Mouse (Mus musculus) kidney, embryonic 14.5 days (tissue): ENCODE data around the gene Ctrc. TPM values are rescaled to one million over a fixed set of nuclear protein-coding genes. Genes with fewer than 3 reads are reported as not detected.

ENCODE experiments used
- ATAC-seq: fragments of 200-750 bp; cut with Nextera tagmentation; 2 replicates; pipeline ENCODE4 v1.8.0; 2017; ENCODE audit warnings: moderate number of reproducible peaks, mild to moderate bottlenecking, moderate TSS enrichment, moderate library complexity; ENCODE audit not compliant: low FRiP score, low TSS enrichment
- H3K27ac ChIP-seq: fragments of 300-500 bp; sonication (generic); 2 replicates; pipeline ENCODE4 v1.5.1; 2014; ENCODE audit warnings: low read depth, mild to moderate bottlenecking, low read length, moderate library complexity, mixed read lengths
- H3K27me3 ChIP-seq: fragments of 300-500 bp; sonication (generic); 2 replicates; pipeline ENCODE4 v1.6.1; 2014; ENCODE audit warnings: mild to moderate bottlenecking, low read length; ENCODE audit not compliant: control insufficient read depth, insufficient read depth
- H3K36me3 ChIP-seq: fragments of 300-500 bp; sonication (generic); 2 replicates; pipeline ENCODE4 v1.6.1; 2014; ENCODE audit warnings: low read length, mixed read lengths; ENCODE audit not compliant: control insufficient read depth, insufficient read depth
- H3K4me1 ChIP-seq: fragments of 300-500 bp; sonication (generic); 2 replicates; pipeline ENCODE4 v1.6.1; 2014; ENCODE audit warnings: low read length, mixed read lengths; ENCODE audit not compliant: control insufficient read depth, insufficient read depth
- H3K4me2 ChIP-seq: fragments of 300-500 bp; sonication (generic); replicated peaks from 2 replicates; pipeline ENCODE4 v1.6.1; 2014; ENCODE audit warnings: low read depth, mild to moderate bottlenecking, low read length
- H3K4me3 ChIP-seq: fragments of 300-500 bp; sonication (generic); 2 replicates; pipeline ENCODE4 v1.5.1; 2014; ENCODE audit warnings: mild to moderate bottlenecking, low read length
- H3K9ac ChIP-seq: fragments of 300-500 bp; sonication (generic); 2 replicates; pipeline ENCODE4 v1.6.1; 2014; ENCODE audit warnings: low read depth, mild to moderate bottlenecking, low read length, moderate library complexity
- H3K9me3 ChIP-seq: fragments of 300-500 bp; sonication (generic); 2 replicates; pipeline ENCODE4 v1.6.1; 2016; ENCODE audit warnings: low read length; ENCODE audit not compliant: control insufficient read depth
- WGBS: fragments of 180-500 bp; shearing (Covaris S2); extraction: QIAGEN DNeasy Blood & Tissue Kit; methylation state at CpG from one replicate; pipeline ENCODE4 v1.1.7; 2014; 5-methylcytosine and 5-hydroxymethylcytosine counted together
- polyA plus RNA-seq: library from polyadenylated mRNA; unstranded; fragments of >200 nt; fragmentation: Nextera tagmentation; extraction: Ambion mirVana; gene quantifications from 2 replicates; pipeline ENCODE4 v1.2.1, GENCODE M21; 2014

The Ctrc gene
- polyA plus RNA-seq = not detected in 2 replicates

- no peak within 1 kb of the TSS for H3K4me2 ChIP-seq
- no peak within 1 kb of the TSS for H3K27ac ChIP-seq
- 75% methylated on average over 6 of the region's 6 CpGs for WGBS
- no peak within 1 kb of the TSS for H3K9ac ChIP-seq
- H3K4me1 ChIP-seq = no peaks in the 10 kb centered on the region
- H3K9me3 ChIP-seq = no peaks in the 10 kb centered on the region
- no peaks in the 10 kb centered on the region for H3K27me3 ChIP-seq
- H3K4me3 ChIP-seq = no peak within 1 kb of the TSS
- no peaks in the 10 kb centered on the region for H3K36me3 ChIP-seq
- no peak for ATAC-seq
Measured at GRCm38 (mm10) chr4:141845999-141846398, at the start of gene Ctrc. TSS of gene Ctrc (minus strand) at chr4:141846359.

- Histone ChIP-seq H3K27me3 (no peaks in the 10 kb centered on the region), H3K9me3 (no peaks in the 10 kb centered on the region), H3K4me3 (no peak overlapping the region), H3K36me3 (no peaks in the 10 kb centered on the region), H3K9ac (no peak overlapping the region), H3K27ac (no peak overlapping the region), H3K4me1 (no peaks in the 10 kb centered on the region), H3K4me2 (no peak overlapping the region)
- no peak for ATAC-seq
- WGBS = 29% methylated on average over 12 of the region's 12 CpGs
Measured at GRCm38 (mm10) chr4:141895772-141896171, 49.6 kb upstream of the Ctrc start.

GRCm38 (mm10) chr4:141893157-141893784 lies 47.1 kb upstream of the Ctrc start:
- Histone ChIP-seq H3K9ac (no peak overlapping the region), H3K36me3 (no peaks in the 10 kb centered on the region), H3K4me3 (no peak overlapping the region), H3K27ac (no peak overlapping the region), H3K27me3 (no peaks in the 10 kb centered on the region), H3K4me2 (no peak overlapping the region), H3K4me1 (no peaks in the 10 kb centered on the region), H3K9me3 (no peaks in the 10 kb centered on the region)
- ATAC-seq = no peak
- WGBS = 88% methylated on average over 8 of the region's 8 CpGs

- H3K36me3 ChIP-seq = no peaks in the 10 kb centered on the region
- no peak overlapping the region for H3K9ac ChIP-seq
- H3K27ac ChIP-seq = no peak overlapping the region
- H3K9me3 ChIP-seq = no peaks in the 10 kb centered on the region
- 24% methylated on average over 6 of the region's 6 CpGs for WGBS
- peaks cover 6% of the 10 kb centered on the region; the same call in 1 of the 2 replicates for H3K4me1 ChIP-seq
- no peak overlapping the region for H3K4me3 ChIP-seq
- H3K27me3 ChIP-seq = no peaks in the 10 kb centered on the region
- peak; percentile 70 for ATAC-seq
- no peak overlapping the region for H3K4me2 ChIP-seq
Measured at GRCm38 (mm10) chr4:141886385-141886968, 40.3 kb upstream of the Ctrc start.

GRCm38 (mm10) chr4:141885451-141885850 lies 39.3 kb upstream of the Ctrc start:
- Histone ChIP-seq H3K27ac (no peak overlapping the region), H3K9ac (no peak overlapping the region), H3K27me3 (no peaks in the 10 kb centered on the region), H3K4me3 (no peak overlapping the region), H3K4me1 (peaks cover 7% of the 10 kb centered on the region; the same call in 1 of the 2 replicates), H3K4me2 (no peak overlapping the region), H3K36me3 (no peaks in the 10 kb centered on the region), H3K9me3 (no peaks in the 10 kb centered on the region)
- 77% methylated on average over 9 of the region's 9 CpGs for WGBS
- ATAC-seq = no peak

GRCm38 (mm10) chr4:141882858-141883257 lies 36.7 kb upstream of the Ctrc start:
- H3K27ac ChIP-seq = no peak overlapping the region
- no peaks in the 10 kb centered on the region for H3K9me3 ChIP-seq
- H3K4me2 ChIP-seq = no peak overlapping the region
- peaks cover 7% of the 10 kb centered on the region; the same call in 1 of the 2 replicates for H3K4me1 ChIP-seq
- no peaks in the 10 kb centered on the region for H3K27me3 ChIP-seq
- WGBS = 78% methylated on average over 7 of the region's 7 CpGs
- no peaks in the 10 kb centered on the region for H3K36me3 ChIP-seq
- ATAC-seq = no peak
- H3K4me3 ChIP-seq = no peak overlapping the region
- no peak overlapping the region for H3K9ac ChIP-seq

- no peaks in the 10 kb centered on the region for H3K36me3 ChIP-seq
- H3K4me2 ChIP-seq = no peak overlapping the region
- WGBS = 74% methylated on average over 5 of the region's 5 CpGs
- no peak overlapping the region for H3K9ac ChIP-seq
- H3K27ac ChIP-seq = no peak overlapping the region
- H3K9me3 ChIP-seq = no peaks in the 10 kb centered on the region
- no peak overlapping the region for H3K4me3 ChIP-seq
- peaks cover 3% of the 10 kb centered on the region; the same call in 1 of the 2 replicates for H3K27me3 ChIP-seq
- no peak for ATAC-seq
- peaks cover 7% of the 10 kb centered on the region; the same call in 1 of the 2 replicates for H3K4me1 ChIP-seq
Measured at GRCm38 (mm10) chr4:141881950-141882349, 35.8 kb upstream of the Ctrc start.

- no peak overlapping the region for H3K27ac ChIP-seq
- WGBS = 46% methylated on average over 10 of the region's 10 CpGs
- no peaks in the 10 kb centered on the region for H3K36me3 ChIP-seq
- no peaks in the 10 kb centered on the region for H3K9me3 ChIP-seq
- ATAC-seq = no peak
- H3K4me2 ChIP-seq = no peak overlapping the region
- H3K4me3 ChIP-seq = no peak overlapping the region
- no peak overlapping the region for H3K9ac ChIP-seq
- peaks cover 3% of the 10 kb centered on the region; the same call in 1 of the 2 replicates for H3K4me1 ChIP-seq
- H3K27me3 ChIP-seq = peaks cover 3% of the 10 kb centered on the region; the same call in 1 of the 2 replicates
Measured at GRCm38 (mm10) chr4:141881289-141881914, 35.2 kb upstream of the Ctrc start.

- Histone ChIP-seq H3K36me3 (no peaks in the 10 kb centered on the region), H3K4me1 (peaks cover 3% of the 10 kb centered on the region; the same call in 1 of the 2 replicates), H3K27me3 (peaks cover 3% of the 10 kb centered on the region; the same call in 1 of the 2 replicates), H3K9me3 (no peaks in the 10 kb centered on the region), H3K4me2 (no peak overlapping the region), H3K4me3 (no peak overlapping the region), H3K27ac (no peak overlapping the region), H3K9ac (no peak overlapping the region)
- 63% methylated on average over 9 of the region's 9 CpGs for WGBS
- no peak for ATAC-seq
Measured at GRCm38 (mm10) chr4:141879875-141880274, 33.7 kb upstream of the Ctrc start.
